Mouse (Mus musculus): ENCODE data around the gene Cyfip2. TPM values are rescaled to one million over a fixed set of nuclear protein-coding genes. Genes with fewer than 3 reads are reported as not detected.

The Cyfip2 gene
- polyA plus RNA-seq, 1 experiment from 2014 or later = 7.5 TPM

GRCm38 (mm10) chr11:46286803-46287202 lies 25.9 kb downstream of the Cyfip2 start:
- Histone ChIP-seq H3K36me3 (no peaks in the 10 kb centered on the region), H3K9me3 (no peaks in the 10 kb centered on the region), H3K4me3 (replicated peaks) (no peak overlapping the region), H3K4me2 (replicated peaks) (no peak overlapping the region), H3K27ac (no peak overlapping the region), H3K4me1 (replicated peaks) (no peaks in the 10 kb centered on the region), H3K27me3 (replicated peaks) (no peaks in the 10 kb centered on the region), H3K9ac (no peak overlapping the region)
- WGBS = 52% methylated on average over 6 of the region's 6 CpGs
- no peak for ATAC-seq

- Histone ChIP-seq H3K4me1 (replicated peaks) (no peaks in the 10 kb centered on the region), H3K36me3 (no peaks in the 10 kb centered on the region), H3K4me3 (replicated peaks) (no peak overlapping the region), H3K9ac (no peak overlapping the region), H3K27me3 (replicated peaks) (no peaks in the 10 kb centered on the region), H3K9me3 (no peaks in the 10 kb centered on the region), H3K27ac (no peak overlapping the region), H3K4me2 (replicated peaks) (no peak overlapping the region)
- no peak for ATAC-seq
- 90% methylated on average over 6 of the region's 6 CpGs for WGBS
Observed at GRCm38 (mm10) chr11:46283800-46284199, 28.9 kb downstream of the Cyfip2 start.

GRCm38 (mm10) chr11:46282612-46283011 lies 30.0 kb downstream of the Cyfip2 start:
- Histone ChIP-seq H3K4me3 (replicated peaks) (no peak overlapping the region), H3K9ac (no peak overlapping the region), H3K27ac (no peak overlapping the region), H3K9me3 (no peaks in the 10 kb centered on the region), H3K4me2 (replicated peaks) (no peak overlapping the region), H3K27me3 (replicated peaks) (no peaks in the 10 kb centered on the region), H3K36me3 (no peaks in the 10 kb centered on the region), H3K4me1 (replicated peaks) (no peaks in the 10 kb centered on the region)
- no peak for ATAC-seq
- WGBS = 80% methylated on average over 5 of the region's 5 CpGs

GRCm38 (mm10) chr11:46278709-46279108 lies 34.0 kb downstream of the Cyfip2 start:
- Histone ChIP-seq H3K36me3 (no peaks in the 10 kb centered on the region), H3K4me1 (replicated peaks) (no peaks in the 10 kb centered on the region), H3K4me3 (replicated peaks) (no peak overlapping the region), H3K4me2 (replicated peaks) (no peak overlapping the region), H3K9me3 (no peaks in the 10 kb centered on the region), H3K27me3 (replicated peaks) (no peaks in the 10 kb centered on the region), H3K27ac (no peak overlapping the region), H3K9ac (no peak overlapping the region)
- no peak for ATAC-seq
- WGBS = 91% methylated on average over 12 of the region's 12 CpGs

GRCm38 (mm10) chr11:46278140-46278539 lies 34.5 kb downstream of the Cyfip2 start:
- no peaks in the 10 kb centered on the region for H3K27me3 ChIP-seq (replicated peaks)
- no peak for ATAC-seq
- no peak overlapping the region for H3K27ac ChIP-seq
- H3K4me2 ChIP-seq (replicated peaks) = no peak overlapping the region
- WGBS = 82% methylated on average over 5 of the region's 5 CpGs
- no peaks in the 10 kb centered on the region for H3K9me3 ChIP-seq
- no peaks in the 10 kb centered on the region for H3K4me1 ChIP-seq (replicated peaks)
- no peak overlapping the region for H3K4me3 ChIP-seq (replicated peaks)
- H3K36me3 ChIP-seq = no peaks in the 10 kb centered on the region
- no peak overlapping the region for H3K9ac ChIP-seq

GRCm38 (mm10) chr11:46276778-46277177 lies 35.9 kb downstream of the Cyfip2 start:
- ATAC-seq = peak; percentile 39; the same call in 1 of the 2 replicates
- H3K4me3 ChIP-seq (replicated peaks) = no peak overlapping the region
- no peak overlapping the region for H3K27ac ChIP-seq
- H3K36me3 ChIP-seq = no peaks in the 10 kb centered on the region
- 48% methylated on average over 5 of the region's 5 CpGs for WGBS
- H3K27me3 ChIP-seq (replicated peaks) = no peaks in the 10 kb centered on the region
- no peaks in the 10 kb centered on the region for H3K9me3 ChIP-seq
- H3K4me2 ChIP-seq (replicated peaks) = no peak overlapping the region
- no peak overlapping the region for H3K9ac ChIP-seq
- H3K4me1 ChIP-seq (replicated peaks) = no peaks in the 10 kb centered on the region

GRCm38 (mm10) chr11:46276168-46276567 lies 36.5 kb downstream of the Cyfip2 start:
- Histone ChIP-seq H3K4me1 (replicated peaks) (no peaks in the 10 kb centered on the region), H3K27ac (no peak overlapping the region), H3K4me2 (replicated peaks) (no peak overlapping the region), H3K36me3 (no peaks in the 10 kb centered on the region), H3K9me3 (no peaks in the 10 kb centered on the region), H3K4me3 (replicated peaks) (no peak overlapping the region), H3K9ac (no peak overlapping the region), H3K27me3 (replicated peaks) (no peaks in the 10 kb centered on the region)
- ATAC-seq = no peak
- WGBS = 93% methylated on average over 8 of the region's 8 CpGs

- peak; percentile 88 for ATAC-seq
- Histone ChIP-seq H3K27me3 (replicated peaks) (no peaks in the 10 kb centered on the region), H3K27ac (no peak overlapping the region), H3K4me3 (replicated peaks) (no peak overlapping the region), H3K4me2 (replicated peaks) (no peak overlapping the region), H3K36me3 (no peaks in the 10 kb centered on the region), H3K9me3 (no peaks in the 10 kb centered on the region), H3K9ac (no peak overlapping the region), H3K4me1 (replicated peaks) (no peaks in the 10 kb centered on the region)
- 5% methylated on average over 6 of the region's 6 CpGs for WGBS
Observed at GRCm38 (mm10) chr11:46275302-46275701, 37.4 kb downstream of the Cyfip2 start.

GRCm38 (mm10) chr11:46273969-46274368 lies 38.7 kb downstream of the Cyfip2 start:
- Histone ChIP-seq H3K4me3 (replicated peaks) (no peak overlapping the region), H3K27me3 (replicated peaks) (no peaks in the 10 kb centered on the region), H3K9ac (no peak overlapping the region), H3K27ac (no peak overlapping the region), H3K4me2 (replicated peaks) (no peak overlapping the region), H3K9me3 (no peaks in the 10 kb centered on the region), H3K36me3 (no peaks in the 10 kb centered on the region), H3K4me1 (replicated peaks) (no peaks in the 10 kb centered on the region)
- no peak for ATAC-seq
- 96% methylated on average over 3 of the region's 3 CpGs for WGBS

GRCm38 (mm10) chr11:46272058-46272681 lies 40.5 kb downstream of the Cyfip2 start:
- Histone ChIP-seq H3K9me3 (no peaks in the 10 kb centered on the region), H3K4me3 (replicated peaks) (no peak overlapping the region), H3K4me1 (replicated peaks) (no peaks in the 10 kb centered on the region), H3K27me3 (replicated peaks) (no peaks in the 10 kb centered on the region), H3K9ac (no peak overlapping the region), H3K36me3 (no peaks in the 10 kb centered on the region), H3K27ac (no peak overlapping the region), H3K4me2 (replicated peaks) (no peak overlapping the region)
- 75% methylated on average over 8 of the region's 8 CpGs for WGBS
- no peak for ATAC-seq

GRCm38 (mm10) chr11:46269893-46270292 lies 42.8 kb downstream of the Cyfip2 start:
- 54% methylated on average over 3 of the region's 3 CpGs for WGBS
- Histone ChIP-seq H3K9ac (no peak overlapping the region), H3K4me3 (replicated peaks) (no peak overlapping the region), H3K27me3 (replicated peaks) (no peaks in the 10 kb centered on the region), H3K4me1 (replicated peaks) (no peaks in the 10 kb centered on the region), H3K4me2 (replicated peaks) (no peak overlapping the region), H3K27ac (no peak overlapping the region), H3K9me3 (no peaks in the 10 kb centered on the region), H3K36me3 (no peaks in the 10 kb centered on the region)
- no peak for ATAC-seq

- H3K36me3 ChIP-seq = no peaks in the 10 kb centered on the region
- no peak overlapping the region for H3K4me2 ChIP-seq (replicated peaks)
- H3K27me3 ChIP-seq (replicated peaks) = no peaks in the 10 kb centered on the region
- H3K27ac ChIP-seq = no peak overlapping the region
- no peaks in the 10 kb centered on the region for H3K4me1 ChIP-seq (replicated peaks)
- no peaks in the 10 kb centered on the region for H3K9me3 ChIP-seq
- H3K9ac ChIP-seq = no peak overlapping the region
- no peak overlapping the region for H3K4me3 ChIP-seq (replicated peaks)
- no peak for ATAC-seq
- 62% methylated on average over 9 of the region's 9 CpGs for WGBS
Observed at GRCm38 (mm10) chr11:46269391-46269790, 43.3 kb downstream of the Cyfip2 start.

- WGBS = 27% methylated on average over 7 of the region's 7 CpGs
- peak; percentile 39; the same call in 1 of the 2 replicates for ATAC-seq
- Histone ChIP-seq H3K27ac (no peak overlapping the region), H3K4me3 (replicated peaks) (no peak overlapping the region), H3K4me1 (replicated peaks) (no peaks in the 10 kb centered on the region), H3K27me3 (replicated peaks) (no peaks in the 10 kb centered on the region), H3K4me2 (replicated peaks) (no peak overlapping the region), H3K9ac (no peak overlapping the region), H3K36me3 (no peaks in the 10 kb centered on the region), H3K9me3 (no peaks in the 10 kb centered on the region)
Observed at GRCm38 (mm10) chr11:46268991-46269390, 43.7 kb downstream of the Cyfip2 start.

All from intestine, embryonic 15.5 days (tissue).